Mouse (Mus musculus): Measurements from ENCODE around the gene Uba6. TPM values are rescaled to one million over a fixed set of nuclear protein-coding genes. Genes with fewer than 3 reads are reported as not detected.
A peak's percentile ranks its signal among the peaks of the same experiment; 100 is the strongest.

Gene Uba6
- polyA plus RNA-seq, 1 experiment from 2014 or later: 3.9 TPM

GRCm38 (mm10) chr5:86068451-86068850 lies 104.2 kb downstream of the Uba6 start:
- TF ChIP-seq EP300 (IDR thresholded peaks at IDR 0.05) (no peak), CTCF (IDR thresholded peaks at IDR 0.05) (no peak)
- DNase-seq (ENCODE audit: low spot score) (no peak), ATAC-seq (no peak)
- H3K4me1 ChIP-seq (ENCODE audit: insufficient read depth, low read depth, low read length): 0 out of 2 replicates have a peak, but pooled peaks cover 4% of the 10 kb centered on the region
- H3K4me3 ChIP-seq (ENCODE audit: low read depth, low read length): no peak overlapping the region
- 62% methylated on average over 3 of the region's 3 CpGs for WGBS
- H3K9me3 ChIP-seq (ENCODE audit: low read length): no peaks in the 10 kb centered on the region
- H3K36me3 ChIP-seq (ENCODE audit: insufficient read depth, low read length): no peaks in the 10 kb centered on the region
- H3K27me3 ChIP-seq (replicated peaks; ENCODE audit: insufficient read depth, low read length): no peaks in the 10 kb centered on the region
- no peak overlapping the region for H3K27ac ChIP-seq (ENCODE audit: low read length)
- no peak overlapping the region for H3K9ac ChIP-seq (replicated peaks; ENCODE audit: low read depth)
- H3K4me2 ChIP-seq (replicated peaks; ENCODE audit: low read depth, low read length): no peak overlapping the region

- ATAC-seq (peak; percentile 18), DNase-seq (ENCODE audit: low spot score) (peak; percentile 92)
- Histone ChIP-seq H3K4me3 (ENCODE audit: low read depth, low read length) (peak overlapping the region; percentile 71), H3K36me3 (ENCODE audit: insufficient read depth, low read length) (no peaks in the 10 kb centered on the region), H3K27ac (ENCODE audit: low read length) (no peak overlapping the region), H3K9me3 (ENCODE audit: low read length) (no peaks in the 10 kb centered on the region), H3K4me2 (replicated peaks; ENCODE audit: low read depth, low read length) (peak overlapping the region; percentile 69), H3K27me3 (replicated peaks; ENCODE audit: insufficient read depth, low read length) (no peaks in the 10 kb centered on the region), H3K9ac (replicated peaks; ENCODE audit: low read depth) (peak overlapping the region; percentile 13; the same call in 1 of the 2 replicates), H3K4me1 (ENCODE audit: insufficient read depth, low read depth, low read length) (0 out of 2 replicates have a peak, but pooled peaks cover 4% of the 10 kb centered on the region)
- under 1% methylated on average over 17 of the region's 17 CpGs for WGBS
- no peak for TF ChIP-seq EP300 (IDR thresholded peaks at IDR 0.05)
- peak; percentile 84 for TF ChIP-seq CTCF (IDR thresholded peaks at IDR 0.05)
These were observed 106.1 kb downstream of the Uba6 start for GRCm38 (mm10) chr5:86066551-86066929.

- H3K27me3 ChIP-seq (replicated peaks; ENCODE audit: insufficient read depth, low read length): no peaks in the 10 kb centered on the region
These were observed 106.6 kb downstream of the Uba6 start for GRCm38 (mm10) chr5:86065876-86066550.

GRCm38 (mm10) chr5:86065101-86065875 lies 107.3 kb downstream of the Uba6 start, which contains the start of gene Cenpc1:
Gene Cenpc1 (minus strand): TSS chr5:86065583.
- H3K4me3 ChIP-seq (ENCODE audit: low read depth, low read length): peak within 1 kb of the TSS; percentile 71
- H3K4me2 ChIP-seq (replicated peaks; ENCODE audit: low read depth, low read length): peak within 1 kb of the TSS; percentile 69
- peak within 1 kb of the TSS; percentile 46 for H3K9ac ChIP-seq (replicated peaks; ENCODE audit: low read depth)
- peak; percentile 99 for DNase-seq (ENCODE audit: low spot score)
- H3K36me3 ChIP-seq (ENCODE audit: insufficient read depth, low read length): no peaks in the 10 kb centered on the region
- H3K27me3 ChIP-seq (replicated peaks; ENCODE audit: insufficient read depth, low read length): no peaks in the 10 kb centered on the region
- peak; percentile 97 for ATAC-seq
- H3K27ac ChIP-seq (ENCODE audit: low read length): peak within 1 kb of the TSS; percentile 90
- 0 out of 2 replicates have a peak, but pooled peaks cover 4% of the 10 kb centered on the region for H3K4me1 ChIP-seq (ENCODE audit: insufficient read depth, low read depth, low read length)
- WGBS: under 1% methylated on average over 60 of the region's 60 CpGs
- no peaks in the 10 kb centered on the region for H3K9me3 ChIP-seq (ENCODE audit: low read length)
- no peak for TF ChIP-seq EP300 (IDR thresholded peaks at IDR 0.05)
- no peak for TF ChIP-seq CTCF (IDR thresholded peaks at IDR 0.05)

More at GRCm38 (mm10) chr5:86065876-86066550, 106.6 kb downstream of the Uba6 start:
- ATAC-seq: peak; percentile 24
- H3K9me3 ChIP-seq (ENCODE audit: low read length): no peaks in the 10 kb centered on the region
- under 1% methylated on average over 17 of the region's 17 CpGs for WGBS
- TF ChIP-seq CTCF (IDR thresholded peaks at IDR 0.05) (no peak), EP300 (IDR thresholded peaks at IDR 0.05) (no peak)
- H3K4me2 ChIP-seq (replicated peaks; ENCODE audit: low read depth, low read length): peak overlapping the region; percentile 69
- no peak for DNase-seq (ENCODE audit: low spot score)
- H3K4me3 ChIP-seq (ENCODE audit: low read depth, low read length): peak overlapping the region; percentile 71
- peak overlapping the region; percentile 28; the same call in 1 of the 2 replicates for H3K27ac ChIP-seq (ENCODE audit: low read length)
- no peaks in the 10 kb centered on the region for H3K36me3 ChIP-seq (ENCODE audit: insufficient read depth, low read length)
- H3K4me1 ChIP-seq (ENCODE audit: insufficient read depth, low read depth, low read length): 0 out of 2 replicates have a peak, but pooled peaks cover 4% of the 10 kb centered on the region
- H3K9ac ChIP-seq (replicated peaks; ENCODE audit: low read depth): 0 out of 2 replicates have a peak overlapping the region, but pooled peaks have one; percentile 16

GRCm38 (mm10) chr5:86063501-86063900 lies 109.1 kb downstream of the Uba6 start:
- Histone ChIP-seq H3K9ac (replicated peaks; ENCODE audit: low read depth) (no peak overlapping the region), H3K4me1 (ENCODE audit: insufficient read depth, low read depth, low read length) (0 out of 2 replicates have a peak, but pooled peaks cover 4% of the 10 kb centered on the region), H3K4me2 (replicated peaks; ENCODE audit: low read depth, low read length) (no peak overlapping the region), H3K27ac (ENCODE audit: low read length) (no peak overlapping the region), H3K4me3 (ENCODE audit: low read depth, low read length) (no peak overlapping the region), H3K9me3 (ENCODE audit: low read length) (no peaks in the 10 kb centered on the region), H3K27me3 (replicated peaks; ENCODE audit: insufficient read depth, low read length) (no peaks in the 10 kb centered on the region), H3K36me3 (ENCODE audit: insufficient read depth, low read length) (no peaks in the 10 kb centered on the region)
- DNase-seq (ENCODE audit: low spot score): no peak
- no peak for TF ChIP-seq CTCF (IDR thresholded peaks at IDR 0.05)
- no peak for TF ChIP-seq EP300 (IDR thresholded peaks at IDR 0.05)
- 85% methylated on average over 1 of the region's 1 CpGs for WGBS
- ATAC-seq: no peak

Other genes with a start within 250 kb of the Uba6 start
- 10.1 and 10.9 TPM in 2 replicates for gene Cenpc1, start 107.2 kb downstream of the Uba6 start, polyA plus RNA-seq (2015; fragmentation: Nextera tagmentation; extraction: Ambion mirVana)
- gene Stap1, start 101.1 kb downstream of the Uba6 start, polyA plus RNA-seq (2015; fragmentation: Nextera tagmentation; extraction: Ambion mirVana): 0.36 and 0.50 TPM in 2 replicates
- gene Gnrhr, start 25.1 kb upstream of the Uba6 start, polyA plus RNA-seq (2015; fragmentation: Nextera tagmentation; extraction: Ambion mirVana): 0.05 TPM in 1 of 2 replicates, not detected in the other
- gene Tmprss11c, start 116.5 kb upstream of the Uba6 start, polyA plus RNA-seq (2015; fragmentation: Nextera tagmentation; extraction: Ambion mirVana): not detected in 2 replicates
- not detected in 2 replicates for gene Tmprss11d, start 200.6 kb upstream of the Uba6 start, polyA plus RNA-seq (2015; fragmentation: Nextera tagmentation; extraction: Ambion mirVana)